Mouse (Mus musculus) midbrain, postnatal 0 days (tissue): ENCODE results near the gene Trabd2b. TPM values are rescaled to one million over a fixed set of nuclear protein-coding genes. Genes with fewer than 3 reads are reported as not detected.

Experiments
- ATAC-seq: fragments of 200-750 bp; cut with Nextera tagmentation; 2 replicates; pipeline ENCODE4 v1.8.0; 2017; ENCODE audit warnings: moderate number of reproducible peaks, mild to moderate bottlenecking, moderate TSS enrichment, moderate library complexity; ENCODE audit not compliant: low FRiP score
- DNase-seq: peaks from one replicate; pipeline ENCODE4 v3.0.0-alpha.2; 2015; ENCODE audit warnings: low spot score
- H3K27ac ChIP-seq: fragments of 300-500 bp; sonication (generic); 2 replicates; pipeline ENCODE4 v1.5.1; 2014; ENCODE audit warnings: low read depth, mild to moderate bottlenecking, low read length, mixed read lengths
- H3K27me3 ChIP-seq: fragments of 300-500 bp; sonication (generic); 2 replicates; pipeline ENCODE4 v1.6.1; 2014; ENCODE audit warnings: low read length, control low read depth, mixed read lengths; ENCODE audit not compliant: insufficient read depth
- H3K36me3 ChIP-seq: fragments of 300-500 bp; sonication (generic); 2 replicates; pipeline ENCODE4 v1.6.1; 2014; ENCODE audit warnings: low read length, control low read depth, mixed read lengths; ENCODE audit not compliant: insufficient read depth
- H3K4me1 ChIP-seq: fragments of 300-500 bp; sonication (generic); 2 replicates; pipeline ENCODE4 v1.6.1; 2014; ENCODE audit warnings: mild to moderate bottlenecking, control low read depth, antibody characterized with exemption, low read length, mixed read lengths; ENCODE audit not compliant: insufficient read depth
- H3K4me2 ChIP-seq: fragments of 300-500 bp; sonication (generic); 2 replicates; pipeline ENCODE4 v1.6.1; 2014; ENCODE audit warnings: low read depth, mild to moderate bottlenecking, low read length, mixed read lengths; ENCODE audit not compliant: poor library complexity, severe bottlenecking
- H3K4me3 ChIP-seq: fragments of 300-500 bp; sonication (generic); 2 replicates; pipeline ENCODE4 v1.5.1; 2014; ENCODE audit warnings: low read depth, mild to moderate bottlenecking, low read length, moderate library complexity
- H3K9ac ChIP-seq: fragments of 300-500 bp; sonication (generic); replicated peaks from 2 replicates; pipeline ENCODE4 v1.6.1; 2014; ENCODE audit warnings: mild to moderate bottlenecking, low read length, moderate library complexity, mixed read lengths; ENCODE audit not compliant: poor library complexity, severe bottlenecking
- H3K9me3 ChIP-seq: fragments of 300-500 bp; sonication (generic); 2 replicates; pipeline ENCODE4 v1.6.1; 2016; ENCODE audit warnings: low read length, control low read depth
- CTCF ChIP-seq: IDR thresholded peaks from 2 replicates; pipeline ENCODE4 v1.5.1; 2016; ENCODE audit warnings: antibody characterized with exemption, mild to moderate bottlenecking
- WGBS: fragments of 180-500 bp; shearing (Covaris S2); extraction: QIAGEN DNeasy Blood & Tissue Kit; methylation state at CpG from one replicate; pipeline ENCODE4 v1.1.7; 2014; 5-methylcytosine and 5-hydroxymethylcytosine counted together
- polyA plus RNA-seq: library from polyadenylated mRNA; unstranded; fragments of >200 nt; fragmentation: Nextera tagmentation; extraction: Ambion mirVana; gene quantifications from 2 replicates; pipeline ENCODE4 v1.2.1, GENCODE M21; 2015
- total RNA-seq: library from RNA; depleted of rRNA; stranded (reverse); fragments of >200 nt; gene quantifications from 2 replicates; pipeline ENCODE4 v1.2.3, GENCODE M21; 2014

Trabd2b gene
- total and polyA plus RNA-seq, 2 experiments from 2014 or later = 0.48 to 1.8 TPM

DNA sequence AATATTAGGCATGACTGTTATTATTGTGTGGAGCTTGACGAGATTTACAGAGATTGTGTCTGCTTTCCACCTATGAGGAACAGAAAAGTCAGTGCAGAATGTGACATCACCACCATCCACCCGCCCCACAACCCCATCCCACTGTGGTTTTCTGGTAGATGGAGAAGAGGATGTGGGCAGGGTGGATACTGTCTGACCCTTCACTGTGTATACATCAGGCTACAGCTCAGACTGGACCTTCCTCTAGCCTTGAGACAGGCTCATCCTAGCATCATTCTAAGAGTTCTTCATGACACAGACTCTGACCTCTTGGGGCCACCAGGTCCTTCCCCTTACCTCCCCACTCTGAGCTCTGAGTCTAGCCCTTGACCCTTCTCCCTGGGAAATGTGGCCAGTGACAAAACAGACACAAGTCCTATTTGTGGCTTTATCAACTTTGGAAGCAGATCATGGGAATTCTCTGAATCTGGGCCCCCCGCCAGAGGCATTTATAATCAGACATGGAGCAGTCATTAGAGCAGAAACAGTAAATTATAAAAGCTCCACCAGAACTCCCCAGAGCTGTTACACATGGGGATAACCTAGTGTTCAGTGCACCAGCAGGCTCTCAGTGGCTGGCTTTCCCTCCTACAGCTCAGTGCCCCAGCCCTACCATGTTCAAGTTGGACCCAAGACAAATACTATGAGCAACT, 48.1 kb downstream of the Trabd2b start:
- Histone ChIP-seq H3K4me2 (no peak overlapping the region), H3K9ac (no peak overlapping the region), H3K36me3 (no peaks in the 10 kb centered on the region), H3K27me3 (no peaks in the 10 kb centered on the region), H3K4me3 (no peak overlapping the region), H3K9me3 (no peaks in the 10 kb centered on the region), H3K27ac (no peak overlapping the region), H3K4me1 (no peaks in the 10 kb centered on the region)
- no peak for TF ChIP-seq CTCF
- ATAC-seq (no peak), DNase-seq (no peak)
- 92% methylated on average over 3 of the region's 3 CpGs for WGBS

DNA sequence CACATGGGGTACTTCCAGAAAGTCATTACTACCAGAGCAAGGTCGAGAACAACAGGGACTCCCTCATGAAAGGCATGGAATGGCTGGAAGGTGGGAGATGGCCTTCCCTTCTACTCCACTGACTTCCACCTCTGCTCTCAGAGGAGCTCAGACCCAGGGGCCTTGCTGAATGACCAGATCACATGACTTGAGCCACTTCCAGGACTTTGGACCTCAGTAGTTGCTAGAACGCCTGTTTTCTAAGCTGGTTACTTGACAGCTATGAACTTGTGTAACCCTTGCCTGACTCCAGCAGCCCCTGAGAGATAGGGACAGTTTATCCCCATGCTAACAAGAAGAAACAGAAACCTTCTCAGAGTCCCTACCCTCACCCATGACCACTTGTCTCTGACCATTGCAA, 50.6 kb downstream of the Trabd2b start:
- Histone ChIP-seq H3K9me3 (no peaks in the 10 kb centered on the region), H3K4me3 (no peak overlapping the region), H3K4me2 (no peak overlapping the region), H3K27ac (no peak overlapping the region), H3K36me3 (no peaks in the 10 kb centered on the region), H3K4me1 (no peaks in the 10 kb centered on the region), H3K27me3 (no peaks in the 10 kb centered on the region), H3K9ac (no peak overlapping the region)
- no peak for DNase-seq
- no peak for TF ChIP-seq CTCF
- no peak for ATAC-seq
- WGBS = 95% methylated on average over 2 of the region's 2 CpGs

DNA sequence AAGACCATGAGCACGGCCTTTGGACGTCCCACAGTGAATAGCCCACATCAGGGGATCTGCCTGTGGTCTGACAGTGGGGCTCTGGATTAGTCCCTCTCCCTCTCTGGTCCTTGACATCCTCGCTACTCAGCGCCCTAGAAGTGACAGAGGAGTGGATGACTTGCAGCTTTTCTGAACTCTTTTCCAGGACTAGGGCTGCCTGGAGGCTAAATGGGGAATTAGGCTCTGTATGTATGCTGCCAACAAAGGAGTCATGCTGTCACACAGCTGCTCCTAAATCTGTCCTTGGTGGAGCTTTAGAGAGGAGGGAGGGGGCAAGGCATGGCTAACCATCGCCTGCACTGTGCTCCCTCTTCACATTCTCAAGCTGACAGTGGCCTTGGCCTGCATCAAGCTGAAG, 53.1 kb downstream of the Trabd2b start:
- Histone ChIP-seq H3K27me3 (no peaks in the 10 kb centered on the region), H3K9me3 (no peaks in the 10 kb centered on the region), H3K4me1 (no peaks in the 10 kb centered on the region), H3K4me2 (no peak overlapping the region), H3K9ac (no peak overlapping the region), H3K36me3 (no peaks in the 10 kb centered on the region), H3K27ac (no peak overlapping the region), H3K4me3 (no peak overlapping the region)
- WGBS = 24% methylated on average over 5 of the region's 5 CpGs
- DNase-seq (peak; percentile 75), ATAC-seq (no peak)
- no peak for TF ChIP-seq CTCF

DNA sequence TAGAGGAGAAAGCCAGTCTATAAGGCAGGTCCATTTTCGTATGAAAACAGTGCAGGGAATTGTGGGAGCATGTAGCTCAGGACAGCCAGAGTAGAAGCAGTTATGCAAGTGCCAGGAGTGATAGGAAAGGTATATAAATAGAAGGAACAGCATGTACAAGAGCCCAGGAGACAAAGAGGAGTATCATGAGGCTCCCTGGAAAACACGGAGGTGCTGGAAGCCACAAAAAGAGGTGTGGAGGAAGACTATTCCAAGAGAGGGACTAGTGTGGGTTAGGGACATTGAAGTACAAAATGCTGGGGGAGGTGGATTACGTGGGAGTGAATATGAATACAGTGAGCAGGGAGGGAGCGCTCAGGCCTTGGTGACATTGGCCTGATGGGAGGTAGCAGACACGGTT, 53.9 kb downstream of the Trabd2b start:
- Histone ChIP-seq H3K4me1 (no peaks in the 10 kb centered on the region), H3K4me2 (no peak overlapping the region), H3K27ac (no peak overlapping the region), H3K9me3 (no peaks in the 10 kb centered on the region), H3K36me3 (no peaks in the 10 kb centered on the region), H3K4me3 (no peak overlapping the region), H3K27me3 (no peaks in the 10 kb centered on the region), H3K9ac (no peak overlapping the region)
- ATAC-seq = no peak
- no peak for TF ChIP-seq CTCF
- WGBS = 82% methylated on average over 5 of the region's 5 CpGs
- DNase-seq = no peak

DNA sequence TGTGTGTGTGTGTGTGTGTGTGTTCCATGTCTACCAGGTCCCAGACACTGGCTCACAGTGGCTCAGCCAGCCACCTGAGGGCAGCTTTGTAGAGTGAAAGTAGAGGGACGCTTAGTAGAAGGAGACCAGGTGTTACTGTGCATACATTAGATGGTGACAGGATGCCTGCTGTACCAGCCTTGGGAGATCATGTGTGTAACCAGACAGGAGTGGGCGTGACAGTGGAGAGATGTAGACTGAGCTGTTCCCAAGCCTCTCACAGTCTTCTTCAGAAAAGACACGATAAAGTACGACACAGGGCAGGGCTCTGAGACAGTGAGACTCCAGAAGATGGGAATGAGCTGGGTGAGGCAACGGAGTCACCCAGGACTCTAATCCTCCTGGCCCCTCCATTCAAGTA, 54.6 kb downstream of the Trabd2b start:
- H3K9ac ChIP-seq = no peak overlapping the region
- H3K27ac ChIP-seq = no peak overlapping the region
- no peak overlapping the region for H3K4me3 ChIP-seq
- ATAC-seq (no peak), DNase-seq (no peak)
- H3K4me1 ChIP-seq = no peaks in the 10 kb centered on the region
- no peaks in the 10 kb centered on the region for H3K27me3 ChIP-seq
- no peaks in the 10 kb centered on the region for H3K36me3 ChIP-seq
- H3K4me2 ChIP-seq = no peak overlapping the region
- no peak for TF ChIP-seq CTCF
- no peaks in the 10 kb centered on the region for H3K9me3 ChIP-seq
- 56% methylated on average over 5 of the region's 5 CpGs for WGBS

DNA sequence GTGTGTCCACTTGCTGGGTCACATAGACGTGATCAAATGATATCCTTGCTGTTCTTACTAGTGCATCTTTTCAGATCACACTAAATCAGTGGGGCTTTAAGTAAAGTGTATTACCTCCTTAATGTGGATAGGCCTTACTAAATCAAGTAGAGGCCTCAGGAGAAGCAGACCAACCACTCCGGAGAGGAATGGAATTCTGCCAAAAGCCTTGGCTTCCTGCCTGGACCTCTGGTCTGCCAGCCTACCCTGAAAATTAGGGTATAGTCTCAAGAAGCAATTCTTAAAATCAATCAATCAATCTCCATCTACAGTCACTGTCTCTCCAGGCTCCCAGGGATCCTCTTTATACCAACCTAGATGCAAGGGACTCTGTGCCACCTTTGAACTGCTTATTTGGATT, 59.1 kb downstream of the Trabd2b start:
- Histone ChIP-seq H3K9me3 (no peaks in the 10 kb centered on the region), H3K27ac (no peak overlapping the region), H3K36me3 (no peaks in the 10 kb centered on the region), H3K4me1 (no peaks in the 10 kb centered on the region), H3K4me3 (no peak overlapping the region), H3K27me3 (no peaks in the 10 kb centered on the region), H3K4me2 (no peak overlapping the region), H3K9ac (no peak overlapping the region)
- no peak for TF ChIP-seq CTCF
- no peak for ATAC-seq
- 60% methylated on average over 2 of the region's 2 CpGs for WGBS
- DNase-seq = peak; percentile 56
